Mouse (Mus musculus): ENCODE results near the gene Btbd7.

The Btbd7 gene

DNA sequence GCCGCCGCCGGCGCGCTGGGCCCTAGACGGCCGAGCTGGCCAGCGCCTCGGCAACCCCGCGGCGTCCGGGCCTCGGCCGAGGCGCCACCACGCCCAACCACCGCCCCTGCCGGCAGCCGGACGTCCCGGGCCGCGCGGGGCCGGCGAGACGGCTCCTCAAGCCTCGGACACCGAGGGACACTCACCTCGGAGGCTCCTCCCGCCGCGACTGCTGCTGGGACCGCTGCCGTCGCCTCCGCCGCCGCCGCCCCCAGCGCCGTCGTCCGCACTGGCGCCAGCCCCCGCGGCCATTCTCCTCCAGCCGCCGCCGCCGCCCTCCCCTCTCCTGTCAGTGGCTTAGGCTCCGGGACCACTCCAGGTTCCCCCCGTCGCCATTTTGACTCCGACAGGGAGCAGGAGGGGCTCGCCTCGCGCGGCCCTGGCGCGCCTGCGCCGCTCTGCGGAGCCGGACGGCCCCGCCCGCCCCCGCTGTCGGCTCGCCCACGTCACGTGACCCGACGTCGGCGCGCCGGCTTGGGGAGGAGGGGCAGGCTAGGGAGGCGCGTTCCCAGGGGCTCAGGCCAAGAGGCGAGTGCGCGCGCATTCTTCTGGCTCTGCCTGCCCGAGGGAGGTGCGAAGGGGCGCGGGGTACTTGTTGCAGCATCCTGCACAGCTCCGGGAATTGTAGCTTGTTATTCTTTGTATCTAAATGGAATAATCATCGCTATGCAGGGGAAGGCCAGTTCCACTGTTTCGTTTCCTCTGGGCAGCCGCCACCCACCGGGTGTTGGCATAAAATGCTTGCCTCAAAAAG lies at the start of gene Btbd7:
Gene Btbd7, minus strand, starts transcription at position 441 of the 793 bp plus-strand sequence.
- DNase-seq (ENCODE audit: extremely low spot score, low read depth, low spot score), result peak; percentile 60

DNA sequence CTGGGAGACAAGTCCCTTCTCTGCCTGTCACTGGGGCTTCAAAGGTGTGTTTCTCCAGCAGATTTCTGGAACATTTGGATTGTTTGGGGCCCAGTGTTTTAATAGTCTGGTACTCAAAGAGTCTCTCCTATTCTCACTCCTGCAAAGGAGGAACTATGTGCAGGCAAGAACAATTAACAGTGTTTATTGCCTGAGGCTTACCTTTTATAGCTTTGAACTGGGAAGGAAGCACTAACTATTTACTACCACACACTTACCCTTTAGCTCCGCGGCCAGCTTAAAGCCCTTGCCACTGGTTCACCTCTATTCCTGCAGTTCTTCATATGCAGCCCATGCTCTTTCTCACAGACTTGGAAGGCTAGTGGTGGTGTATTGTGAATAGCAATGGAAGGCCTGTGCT lies 37.8 kb upstream of the Btbd7 start:
- DNase-seq (ENCODE audit: extremely low spot score, low read depth, low spot score), result peak; percentile 35

DNA sequence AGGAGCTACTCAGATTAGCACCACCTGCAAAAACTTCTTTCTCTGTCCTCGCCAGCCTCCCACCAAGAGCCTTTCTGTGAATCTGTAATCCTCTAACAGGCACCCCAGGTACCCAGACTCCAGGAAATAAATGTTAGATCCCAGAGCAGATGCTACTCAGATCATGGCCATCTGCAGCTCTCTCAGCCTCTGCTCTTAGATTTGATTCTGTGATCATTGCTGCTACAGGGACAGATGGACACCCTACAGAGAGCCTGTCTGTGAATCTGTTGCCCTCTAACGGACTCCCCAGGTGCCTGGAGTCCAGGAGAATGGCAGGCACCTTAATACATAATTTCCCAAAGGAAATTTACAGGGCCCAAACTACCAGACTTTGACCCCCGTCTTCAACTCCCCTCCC lies 29.9 kb upstream of the Btbd7 start:
- no peak for DNase-seq (ENCODE audit: extremely low spot score, low read depth, low spot score)

DNA sequence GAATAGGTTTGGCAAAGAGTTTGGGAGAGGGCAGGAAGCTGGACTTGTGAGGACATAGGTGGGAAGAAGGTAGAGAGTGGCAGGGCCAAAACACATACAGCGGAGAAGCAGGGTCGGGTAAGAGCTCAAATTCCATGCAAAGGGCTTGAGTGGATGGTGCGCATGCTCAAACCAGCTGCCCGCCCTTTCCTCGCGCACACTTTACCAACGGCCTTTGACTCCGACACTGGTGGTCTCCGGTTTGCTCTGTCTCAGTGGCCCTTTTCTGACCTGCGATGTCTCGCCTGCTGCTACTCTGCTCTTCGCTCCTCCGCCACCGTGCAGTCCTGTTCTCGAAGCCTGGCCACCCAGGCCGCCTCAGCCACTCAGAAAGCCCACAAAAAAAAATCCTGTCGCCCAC lies 20.8 kb upstream of the Btbd7 start, which contains the start of gene Cox8c:
Gene Cox8c, plus strand, starts transcription at position 226 of the 400 bp plus-strand sequence.
- no peak for DNase-seq (ENCODE audit: extremely low spot score, low read depth, low spot score)

DNA sequence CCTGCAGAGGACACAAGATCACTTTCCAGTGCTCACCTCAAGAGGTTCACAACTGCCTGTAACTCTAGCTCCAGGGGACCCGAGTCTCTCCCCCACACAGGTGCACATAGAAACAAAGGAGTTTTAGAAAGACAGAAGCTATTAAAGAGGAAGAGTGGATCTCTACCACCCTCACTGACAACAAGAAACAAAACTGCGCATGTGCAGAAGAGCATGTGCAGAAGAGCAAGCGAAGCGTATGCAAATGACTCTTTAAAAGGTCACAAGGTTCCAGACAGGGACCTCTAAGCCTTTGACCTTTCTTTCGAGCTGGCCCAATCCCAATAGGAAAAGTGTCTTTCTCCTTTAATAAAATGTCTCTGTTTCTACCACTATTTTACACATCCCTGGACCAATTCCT lies 10.3 kb upstream of the Btbd7 start:
- DNase-seq (ENCODE audit: extremely low spot score, low read depth, low spot score), result no peak

DNA sequence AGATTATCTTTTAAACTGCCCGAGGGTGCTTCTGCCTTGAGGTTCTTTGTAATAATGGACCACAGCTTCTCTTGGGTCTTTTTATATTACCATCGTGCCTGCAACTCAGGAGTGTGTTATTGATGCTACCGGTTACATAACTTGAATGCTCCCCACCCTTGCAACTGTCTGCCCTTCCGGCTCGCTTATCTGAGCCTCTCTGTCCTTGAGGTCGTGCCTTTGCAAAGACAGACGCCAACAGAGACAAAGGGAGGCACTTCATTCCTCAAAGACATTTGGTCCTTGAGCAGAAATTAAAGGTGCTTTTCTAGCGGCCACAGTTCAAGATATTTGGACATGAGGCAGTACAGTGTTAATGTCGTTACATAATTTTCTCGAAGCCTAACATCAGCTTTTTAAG lies 9.1 kb upstream of the Btbd7 start:
- DNase-seq (ENCODE audit: extremely low spot score, low read depth, low spot score), result no peak

DNA sequence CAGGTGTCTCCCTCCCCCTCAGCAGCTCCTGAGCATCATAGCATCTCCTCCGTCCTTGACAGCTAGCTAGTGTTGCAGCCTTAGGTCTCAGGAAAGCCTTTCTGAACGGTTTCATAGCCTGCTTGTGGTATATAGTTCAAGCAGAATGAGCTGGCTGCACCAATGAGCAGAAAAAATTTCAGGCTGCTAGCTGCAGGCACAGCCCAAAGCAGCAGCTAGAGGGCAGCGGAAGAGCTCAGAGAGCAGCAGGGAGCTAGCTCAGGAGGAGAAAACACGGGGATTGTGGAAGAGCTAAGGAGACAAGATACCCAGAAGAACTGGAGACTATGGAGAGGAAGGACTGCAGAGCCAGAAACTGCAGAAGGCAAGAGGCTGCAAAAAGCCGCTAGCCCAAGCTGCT lies 7.5 kb upstream of the Btbd7 start:
- DNase-seq (ENCODE audit: extremely low spot score, low read depth, low spot score), result no peak

DNA sequence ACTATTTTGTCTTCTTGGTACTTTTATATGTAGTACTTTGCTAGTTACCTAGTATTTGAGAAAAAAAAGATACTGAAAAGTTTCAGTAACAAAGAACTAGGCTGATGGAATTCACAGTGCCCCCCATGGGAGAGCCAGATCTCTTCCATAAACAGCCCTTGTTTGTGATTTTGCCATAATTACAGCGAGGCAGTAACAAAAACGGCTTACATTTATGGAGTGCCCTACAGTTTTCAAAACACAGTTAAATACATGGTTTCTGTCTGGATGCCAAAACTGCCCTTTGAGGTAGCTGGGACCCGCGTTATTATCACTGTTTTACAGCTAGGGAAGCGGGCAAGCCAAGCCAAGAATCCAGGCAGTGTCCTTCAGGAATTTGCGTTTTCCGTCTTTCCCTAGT lies 630 bp upstream of the Btbd7 start:
- peak; percentile 5 for DNase-seq (ENCODE audit: extremely low spot score, low read depth, low spot score)

DNA sequence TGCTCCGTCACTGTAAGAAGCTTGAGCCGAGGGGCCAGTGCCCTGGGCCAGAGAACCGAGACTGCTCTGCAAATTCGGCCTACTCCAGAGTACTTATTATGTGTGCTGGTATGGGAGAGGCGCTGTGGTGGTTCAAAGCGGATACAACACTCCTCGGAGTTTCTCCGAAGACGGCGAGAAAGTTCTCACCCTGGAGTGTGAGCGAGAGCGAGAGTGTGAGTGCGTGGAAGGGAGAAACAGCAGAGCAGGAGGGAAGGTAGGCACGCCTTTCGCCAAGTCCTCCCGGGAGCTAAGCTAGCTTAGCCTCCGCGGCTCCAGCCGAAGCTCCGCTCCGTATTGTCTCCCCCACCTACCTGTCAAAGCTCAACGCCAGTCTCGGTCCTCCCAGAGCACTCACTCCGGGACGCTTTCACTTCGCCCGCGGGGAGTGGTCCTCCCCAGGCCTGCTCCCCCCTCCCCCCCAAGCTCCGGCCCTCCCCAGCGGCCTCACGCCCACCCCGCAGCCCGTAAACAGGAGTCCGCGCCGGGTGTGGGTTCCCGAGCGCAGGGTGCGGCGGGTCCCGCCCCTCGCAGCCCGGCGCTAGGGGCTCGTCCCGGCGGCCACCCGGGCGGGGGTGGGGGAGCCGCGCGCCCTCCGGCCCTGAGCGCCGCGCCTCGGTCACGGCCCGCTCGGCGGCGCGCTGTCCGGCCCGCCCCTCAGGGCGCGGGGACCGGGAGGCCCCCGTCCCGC lies 805 bp downstream of the Btbd7 start:
- peak; percentile 18 for DNase-seq (ENCODE audit: extremely low spot score, low read depth, low spot score)

DNA sequence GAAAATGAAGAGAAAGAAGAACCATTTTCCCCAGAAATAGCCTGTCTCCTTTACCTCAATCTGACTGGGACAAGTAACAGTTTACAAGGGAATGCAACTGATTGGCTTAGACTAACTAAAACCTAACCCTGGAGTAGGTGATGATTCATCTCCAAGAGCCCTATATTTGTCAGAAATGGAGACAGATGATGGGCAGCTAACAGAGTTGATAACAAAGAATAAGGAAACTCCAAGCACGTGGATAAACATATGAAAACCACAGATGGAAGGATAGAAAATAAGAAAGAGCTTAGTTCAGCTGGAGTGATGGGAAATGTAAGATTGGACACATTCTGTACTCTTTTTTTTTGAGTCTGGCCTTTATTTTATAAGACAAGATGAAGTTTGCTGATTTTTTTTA lies 7.7 kb downstream of the Btbd7 start:
- no peak for DNase-seq (ENCODE audit: extremely low spot score, low read depth, low spot score)

DNA sequence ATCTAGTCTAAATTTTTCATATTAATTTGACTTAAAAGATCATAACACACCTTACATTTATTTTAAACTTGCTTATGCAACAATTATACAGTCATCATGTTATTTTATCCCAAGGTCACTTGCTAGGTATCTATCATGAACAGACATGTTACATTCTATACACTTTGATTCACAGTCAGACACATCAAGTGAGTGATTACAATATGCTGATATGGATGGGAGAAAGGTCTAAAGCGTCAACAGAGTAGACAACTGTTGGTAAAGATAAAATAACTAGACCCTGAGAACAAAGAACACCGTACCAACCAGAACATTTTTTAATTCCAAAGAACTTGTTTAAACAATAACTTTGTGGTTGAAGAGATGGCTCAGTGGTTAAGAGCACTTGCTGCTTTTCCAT lies 8.5 kb downstream of the Btbd7 start:
- DNase-seq (ENCODE audit: extremely low spot score, low read depth, low spot score), result no peak

DNA sequence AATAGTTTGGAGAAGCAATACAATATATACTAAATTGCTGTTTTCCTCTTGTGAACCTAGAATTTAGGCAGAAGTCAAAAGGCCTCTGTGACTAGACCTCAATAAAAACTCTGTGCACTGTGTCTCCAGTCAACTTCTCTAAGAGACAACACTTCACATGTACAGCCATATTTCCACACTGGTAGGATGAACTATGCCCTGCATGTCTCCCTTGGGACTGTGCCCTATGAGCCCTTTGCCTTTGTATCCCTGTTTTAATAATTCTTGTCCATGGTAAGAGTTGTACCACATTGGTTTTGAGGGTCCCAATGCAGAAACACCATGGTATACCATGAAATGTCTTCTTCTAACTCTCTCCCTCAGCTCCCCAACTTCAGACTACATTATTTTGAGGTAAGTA lies 17.5 kb downstream of the Btbd7 start:
- DNase-seq (ENCODE audit: extremely low spot score, low read depth, low spot score), result no peak

DNA sequence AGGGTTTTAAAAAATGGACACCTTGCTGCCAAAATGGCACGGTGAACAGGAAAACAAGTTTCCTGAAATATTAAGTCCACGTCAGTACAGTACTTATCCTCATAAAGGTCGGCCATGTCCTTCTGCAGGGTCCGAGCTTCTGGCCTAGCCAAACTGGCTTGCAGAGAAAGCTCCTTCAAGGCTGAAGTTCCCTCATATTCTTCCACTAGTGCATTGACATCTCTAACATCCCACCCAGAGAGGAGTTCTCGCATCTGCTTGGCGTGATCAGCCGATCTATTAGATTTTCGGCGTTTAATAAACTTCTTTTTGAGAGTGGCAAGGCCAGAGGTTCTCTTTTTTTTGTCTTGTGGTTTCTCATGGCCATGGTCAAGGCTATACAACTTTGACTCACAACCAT lies 40.0 kb downstream of the Btbd7 start:
- no peak for DNase-seq (ENCODE audit: extremely low spot score, low read depth, low spot score)

DNA sequence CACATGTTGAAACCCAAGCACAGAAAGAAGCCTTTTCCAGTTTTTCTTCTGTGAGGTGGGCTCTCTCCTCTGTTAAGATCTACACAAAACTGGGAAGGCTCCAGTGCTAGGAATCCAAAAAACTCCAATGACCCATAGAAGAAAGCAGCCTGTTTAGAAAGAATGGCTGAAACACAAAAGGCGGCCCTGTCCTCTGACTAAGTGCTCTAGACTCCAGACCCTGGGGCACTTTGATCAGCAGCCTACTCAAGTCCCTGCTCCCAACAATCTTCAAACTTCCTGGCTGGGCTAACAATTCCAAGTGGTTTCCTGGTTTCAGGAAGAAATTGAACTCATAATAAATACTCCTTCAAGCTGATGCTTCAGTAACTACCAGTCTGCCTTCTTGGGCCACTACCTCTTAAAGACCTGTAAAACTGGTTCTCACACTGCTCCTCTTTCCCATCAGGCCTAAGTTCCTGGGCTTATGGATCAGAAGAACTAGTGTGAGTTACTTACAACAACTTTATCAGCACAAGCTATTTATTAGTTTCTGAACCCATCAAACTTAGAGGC lies 45.4 kb downstream of the Btbd7 start:
- DNase-seq (ENCODE audit: extremely low spot score, low read depth, low spot score), result no peak

DNA sequence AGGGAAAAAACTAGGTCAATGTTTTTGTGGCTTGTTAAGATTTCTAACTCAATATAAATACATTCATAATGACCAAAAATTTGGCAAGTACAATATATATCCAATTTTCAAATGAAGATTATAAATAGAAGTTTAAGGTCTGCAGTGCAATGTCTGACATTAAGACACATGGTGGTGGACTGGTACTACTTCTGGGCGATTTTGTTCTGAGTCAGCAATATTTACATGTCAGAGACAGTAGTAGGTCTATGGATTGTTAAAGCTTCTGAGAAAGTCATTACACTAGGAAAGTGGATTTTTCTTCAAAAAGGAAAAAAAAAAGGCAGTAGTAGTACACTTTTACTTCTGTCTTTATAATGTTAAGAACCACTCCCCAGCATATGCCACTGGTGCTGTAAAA lies 46.4 kb downstream of the Btbd7 start:
- DNase-seq (ENCODE audit: extremely low spot score, low read depth, low spot score), result no peak

DNA sequence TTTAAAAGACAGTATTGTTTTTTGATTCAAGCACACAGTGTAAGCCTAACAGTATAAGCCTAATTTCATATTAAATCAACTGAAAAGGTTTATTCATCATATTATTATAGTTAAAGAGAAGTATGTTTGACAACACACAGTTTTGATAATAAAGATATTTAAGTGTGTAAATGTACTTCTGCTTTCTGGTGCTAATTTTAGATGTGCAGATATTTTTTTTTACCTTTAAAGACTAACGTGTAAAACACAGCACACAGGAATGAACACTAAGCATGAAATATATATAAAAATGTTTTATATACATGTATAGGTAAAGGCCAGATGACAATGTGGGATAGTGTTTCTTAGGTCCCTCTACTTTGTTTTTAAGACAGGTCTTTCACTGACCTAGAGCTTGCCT lies 51.2 kb downstream of the Btbd7 start:
- DNase-seq (ENCODE audit: extremely low spot score, low read depth, low spot score), result no peak

DNA sequence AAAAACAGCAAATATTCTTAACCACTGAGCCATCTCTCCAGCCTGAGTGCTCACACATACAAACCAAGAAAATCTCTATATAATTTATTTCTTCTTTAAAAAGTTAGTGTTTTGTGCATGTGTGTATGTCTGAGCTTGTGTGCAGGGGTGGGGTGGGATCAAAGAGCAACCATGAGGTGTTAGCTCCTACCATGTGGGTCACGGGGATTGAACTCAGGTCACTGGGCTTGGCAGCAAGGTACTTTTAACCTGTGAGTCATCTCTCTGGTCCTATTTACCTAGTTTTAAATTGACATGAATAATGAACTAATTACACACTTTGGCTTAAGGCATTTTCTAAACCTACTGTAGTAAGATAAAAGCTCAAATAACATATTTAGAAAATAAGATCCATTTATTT lies 51.9 kb downstream of the Btbd7 start:
- DNase-seq (ENCODE audit: extremely low spot score, low read depth, low spot score), result no peak

DNA sequence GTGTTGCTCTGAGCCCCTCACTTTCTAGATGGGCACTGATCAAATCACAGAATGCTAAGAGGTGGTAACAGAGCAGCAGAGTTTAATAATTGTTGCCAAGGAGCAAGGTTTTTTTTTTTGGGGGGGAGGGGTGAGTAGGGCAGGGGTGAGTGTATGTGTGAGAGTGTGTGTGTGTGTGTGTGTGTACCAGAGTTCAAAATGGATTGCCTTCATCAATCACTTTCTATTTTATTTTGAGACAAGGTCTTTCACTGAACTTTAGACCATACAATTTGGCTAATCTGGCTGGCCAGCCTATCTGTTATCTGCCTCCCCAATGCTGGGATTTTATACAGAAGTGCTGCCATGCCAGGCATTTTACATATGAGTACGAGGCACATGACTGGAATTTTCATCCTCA lies 63.4 kb downstream of the Btbd7 start:
- DNase-seq (ENCODE audit: extremely low spot score, low read depth, low spot score), result no peak

DNA sequence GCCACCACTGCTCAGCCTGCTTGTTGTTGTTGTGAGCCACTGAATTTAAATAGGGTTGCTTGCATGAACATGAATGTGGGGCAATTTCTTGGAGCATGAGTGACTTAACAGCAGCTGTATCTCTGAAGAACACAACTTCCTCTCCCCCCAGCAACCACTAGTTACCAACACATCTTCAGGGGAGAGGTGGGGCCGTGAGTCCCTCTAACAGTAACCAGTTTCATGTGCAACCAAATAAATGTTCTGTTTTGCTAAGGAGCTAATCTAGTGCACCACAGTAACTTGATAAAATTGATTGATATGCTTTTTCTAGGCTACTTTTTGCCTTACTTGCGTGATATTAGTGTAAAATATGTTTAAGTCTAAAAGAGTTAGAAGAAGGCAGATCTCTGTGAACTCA lies 78.7 kb downstream of the Btbd7 start:
- DNase-seq (ENCODE audit: extremely low spot score, low read depth, low spot score), result no peak

DNA sequence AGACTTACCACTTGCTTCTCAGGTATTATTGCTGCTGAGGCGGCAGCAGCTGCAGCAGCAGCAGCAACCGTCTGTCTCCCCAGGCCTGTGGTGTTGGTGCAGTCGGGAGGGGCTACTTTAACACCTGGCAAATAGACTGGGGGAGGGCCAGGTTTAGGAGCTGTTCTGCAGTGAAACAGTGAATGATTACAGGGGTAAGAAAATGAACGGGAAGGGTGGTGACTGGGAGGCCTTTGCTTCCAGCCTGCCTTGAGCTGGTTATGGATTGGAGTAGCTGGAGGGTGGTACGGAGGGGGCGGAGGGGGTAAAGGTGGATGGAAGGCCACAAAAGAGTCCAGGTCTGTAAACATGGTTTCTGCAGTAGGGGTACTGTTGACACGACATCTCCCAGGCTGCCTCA lies 90.3 kb downstream of the Btbd7 start:
- no peak for DNase-seq (ENCODE audit: extremely low spot score, low read depth, low spot score)

DNA sequence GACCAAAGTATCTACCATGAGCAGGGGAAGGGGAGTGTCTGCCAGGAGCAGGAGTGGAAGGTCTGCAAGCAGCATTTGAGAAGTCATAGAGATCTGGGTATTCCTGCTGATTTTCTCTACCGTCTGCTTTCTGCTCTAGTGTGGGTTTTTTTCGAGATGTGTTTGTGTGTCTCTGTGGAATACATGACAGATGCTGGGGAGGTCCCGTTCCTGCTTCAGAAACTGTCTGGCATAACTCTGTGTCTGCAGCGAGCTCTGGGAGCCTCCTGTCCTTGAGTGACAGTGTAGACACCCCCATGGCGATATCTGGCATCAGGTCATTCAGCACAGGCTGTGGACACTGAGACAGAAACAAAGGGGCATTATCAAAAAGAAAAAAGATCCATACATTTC lies 92.7 kb downstream of the Btbd7 start:
- no peak for DNase-seq (ENCODE audit: extremely low spot score, low read depth, low spot score)

DNA sequence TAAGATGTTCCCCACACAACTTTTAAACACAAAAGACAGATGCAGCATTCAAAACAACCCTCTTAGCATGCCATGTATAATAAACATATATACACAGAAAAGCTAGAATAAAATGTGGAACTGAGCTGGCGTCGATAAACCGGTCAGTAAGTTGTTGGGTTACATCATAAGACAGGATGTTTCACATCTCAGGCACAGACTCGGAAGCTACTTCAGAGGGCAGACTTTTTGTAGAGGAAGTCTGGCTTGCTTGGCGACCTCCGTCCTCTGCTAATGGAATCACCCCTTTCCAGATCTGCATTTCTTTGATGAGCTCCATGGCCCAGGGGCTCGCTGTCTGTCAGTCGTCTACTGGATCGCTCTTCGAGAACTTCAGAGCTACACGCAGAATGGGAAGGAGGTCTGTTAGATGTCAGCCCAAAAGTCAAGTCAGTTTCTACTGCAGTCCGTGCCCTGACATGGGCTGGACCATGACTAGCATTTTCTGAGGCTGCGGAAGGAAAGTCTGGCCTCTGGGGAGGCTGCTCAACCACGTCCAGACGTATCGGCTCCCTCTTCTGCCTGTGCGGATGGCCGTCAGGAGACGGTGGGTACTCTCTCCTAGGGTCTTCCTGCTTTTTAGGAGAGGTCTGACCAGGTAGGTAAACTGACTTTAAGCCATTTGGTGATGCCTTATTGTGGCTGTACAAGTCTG lies 93.2 kb downstream of the Btbd7 start:
- DNase-seq (ENCODE audit: extremely low spot score, low read depth, low spot score), result no peak

All from hindlimb bud, embryonic 11.5 days (tissue).